Mouse (Mus musculus): ENCODE measurements around the gene Tdp1. TPM values are rescaled to one million over a fixed set of nuclear protein-coding genes. Genes with fewer than 3 reads are reported as not detected.

Gene Tdp1
- total and polyA plus RNA-seq, 2 experiments, result 3.7 to 4.6 TPM

GRCm38 (mm10) chr12:99959930-99960329 lies 75.6 kb downstream of the Tdp1 start:
- H3K36me3 ChIP-seq (ENCODE audit: control insufficient read depth, insufficient read depth, low read length), result no peaks in the 10 kb centered on the region
- no peak for TF ChIP-seq CTCF (IDR thresholded peaks at IDR 0.05; ENCODE audit: low read depth, low read length)
- H3K4me3 ChIP-seq (ENCODE audit: insufficient read depth, low read depth, low read length), result no peak overlapping the region
- DNase-seq (ENCODE audit: extremely low read depth, low read depth, low spot score), result no peak
- no peaks in the 10 kb centered on the region for H3K79me2 ChIP-seq (ENCODE audit: control insufficient read depth, insufficient read depth, low read length)
- no peak overlapping the region for H3K27ac ChIP-seq (replicated peaks; ENCODE audit: insufficient read depth, low read depth, low read length)
- H3K9ac ChIP-seq (ENCODE audit: low read depth, low read length), result no peak overlapping the region
- 67% methylated on average over 10 of the region's 10 CpGs for WGBS
- 0 out of 2 replicates have a peak, but pooled peaks cover 3% of the 10 kb centered on the region for H3K27me3 ChIP-seq (ENCODE audit: control insufficient read depth, insufficient read depth, low read length)
- H3K4me1 ChIP-seq (ENCODE audit: control insufficient read depth, insufficient read depth, low read length), result no peaks in the 10 kb centered on the region

GRCm38 (mm10) chr12:99960675-99961074 lies 76.4 kb downstream of the Tdp1 start:
- TF ChIP-seq POLR2A (IDR thresholded peaks at IDR 0.05; ENCODE audit: extremely low read depth, insufficient read depth, low read length) (no peak), CTCF (IDR thresholded peaks at IDR 0.05; ENCODE audit: low read depth, low read length) (no peak)
- no peak for DNase-seq (ENCODE audit: extremely low read depth, low read depth, low spot score)
- H3K4me1 ChIP-seq (ENCODE audit: control insufficient read depth, insufficient read depth, low read length), result peaks cover 2% of the 10 kb centered on the region; the same call in 1 of the 2 replicates
- H3K4me3 ChIP-seq (ENCODE audit: insufficient read depth, low read depth, low read length), result no peak overlapping the region
- H3K36me3 ChIP-seq (ENCODE audit: control insufficient read depth, insufficient read depth, low read length), result no peaks in the 10 kb centered on the region
- H3K79me2 ChIP-seq (ENCODE audit: control insufficient read depth, insufficient read depth, low read length), result no peaks in the 10 kb centered on the region
- H3K9ac ChIP-seq (ENCODE audit: low read depth, low read length), result no peak overlapping the region
- H3K27ac ChIP-seq (replicated peaks; ENCODE audit: insufficient read depth, low read depth, low read length), result no peak overlapping the region
- H3K27me3 ChIP-seq (ENCODE audit: control insufficient read depth, insufficient read depth, low read length), result peaks cover 7% of the 10 kb centered on the region
- WGBS, result 85% methylated on average over 7 of the region's 7 CpGs

- Histone ChIP-seq H3K36me3 (ENCODE audit: control insufficient read depth, insufficient read depth, low read length) (no peaks in the 10 kb centered on the region), H3K4me1 (ENCODE audit: control insufficient read depth, insufficient read depth, low read length) (peaks cover 3% of the 10 kb centered on the region; the same call in 1 of the 2 replicates), H3K4me3 (ENCODE audit: insufficient read depth, low read depth, low read length) (peak within 1 kb of the TSS; percentile 28), H3K9ac (ENCODE audit: low read depth, low read length) (no peak within 1 kb of the TSS), H3K27ac (replicated peaks; ENCODE audit: insufficient read depth, low read depth, low read length) (peak within 1 kb of the TSS; percentile 7; the same call in 1 of the 2 replicates), H3K79me2 (ENCODE audit: control insufficient read depth, insufficient read depth, low read length) (no peaks in the 10 kb centered on the region), H3K27me3 (ENCODE audit: control insufficient read depth, insufficient read depth, low read length) (peaks cover 17% of the 10 kb centered on the region)
- 2% methylated on average over 39 of the region's 39 CpGs for WGBS
- TF ChIP-seq CTCF (IDR thresholded peaks at IDR 0.05; ENCODE audit: low read depth, low read length) (peak; percentile 96), POLR2A (IDR thresholded peaks at IDR 0.05; ENCODE audit: extremely low read depth, insufficient read depth, low read length) (no peak)
- DNase-seq (ENCODE audit: extremely low read depth, low read depth, low spot score), result peak; percentile 38
Observed at GRCm38 (mm10) chr12:99964301-99965202, 80.2 kb downstream of the Tdp1 start, which contains the start of gene Kcnk13. Kcnk13 (plus strand) TSS chr12:99964499.

GRCm38 (mm10) chr12:99965203-99966115 lies 81.1 kb downstream of the Tdp1 start:
- H3K4me3 ChIP-seq (ENCODE audit: insufficient read depth, low read depth, low read length), result peak overlapping the region; percentile 61
- TF ChIP-seq CTCF (IDR thresholded peaks at IDR 0.05; ENCODE audit: low read depth, low read length) (no peak), POLR2A (IDR thresholded peaks at IDR 0.05; ENCODE audit: extremely low read depth, insufficient read depth, low read length) (no peak)
- H3K4me1 ChIP-seq (ENCODE audit: control insufficient read depth, insufficient read depth, low read length), result peaks cover 3% of the 10 kb centered on the region; the same call in 1 of the 2 replicates
- H3K9ac ChIP-seq (ENCODE audit: low read depth, low read length), result peak overlapping the region; percentile 65
- no peaks in the 10 kb centered on the region for H3K79me2 ChIP-seq (ENCODE audit: control insufficient read depth, insufficient read depth, low read length)
- H3K36me3 ChIP-seq (ENCODE audit: control insufficient read depth, insufficient read depth, low read length), result no peaks in the 10 kb centered on the region
- 1% methylated on average over 71 of the region's 77 CpGs for WGBS
- DNase-seq (ENCODE audit: extremely low read depth, low read depth, low spot score), result no peak
- peaks cover 17% of the 10 kb centered on the region for H3K27me3 ChIP-seq (ENCODE audit: control insufficient read depth, insufficient read depth, low read length)
- H3K27ac ChIP-seq (replicated peaks; ENCODE audit: insufficient read depth, low read depth, low read length), result peak overlapping the region; percentile 7; the same call in 1 of the 2 replicates

GRCm38 (mm10) chr12:99966116-99966770 lies 81.9 kb downstream of the Tdp1 start:
- Histone ChIP-seq H3K27me3 (ENCODE audit: control insufficient read depth, insufficient read depth, low read length) (peaks cover 17% of the 10 kb centered on the region), H3K36me3 (ENCODE audit: control insufficient read depth, insufficient read depth, low read length) (no peaks in the 10 kb centered on the region), H3K4me3 (ENCODE audit: insufficient read depth, low read depth, low read length) (peak overlapping the region; percentile 61), H3K9ac (ENCODE audit: low read depth, low read length) (peak overlapping the region; percentile 65), H3K27ac (replicated peaks; ENCODE audit: insufficient read depth, low read depth, low read length) (no peak overlapping the region), H3K79me2 (ENCODE audit: control insufficient read depth, insufficient read depth, low read length) (no peaks in the 10 kb centered on the region), H3K4me1 (ENCODE audit: control insufficient read depth, insufficient read depth, low read length) (peaks cover 3% of the 10 kb centered on the region; the same call in 1 of the 2 replicates)
- TF ChIP-seq CTCF (IDR thresholded peaks at IDR 0.05; ENCODE audit: low read depth, low read length), result no peak
- no peak for TF ChIP-seq POLR2A (IDR thresholded peaks at IDR 0.05; ENCODE audit: extremely low read depth, insufficient read depth, low read length)
- no peak for DNase-seq (ENCODE audit: extremely low read depth, low read depth, low spot score)
- WGBS, result 11% methylated on average over 25 of the region's 25 CpGs
